Mouse (Mus musculus): ENCODE measurements around the gene Dnal1. TPM values are rescaled to one million over a fixed set of nuclear protein-coding genes. Genes with fewer than 3 reads are reported as not detected.
A peak's percentile ranks its signal among the peaks of the same experiment; 100 is the strongest.

Gene Dnal1
- polyA plus RNA-seq, 1 experiment from 2014 or later: 5.4 TPM

DNA sequence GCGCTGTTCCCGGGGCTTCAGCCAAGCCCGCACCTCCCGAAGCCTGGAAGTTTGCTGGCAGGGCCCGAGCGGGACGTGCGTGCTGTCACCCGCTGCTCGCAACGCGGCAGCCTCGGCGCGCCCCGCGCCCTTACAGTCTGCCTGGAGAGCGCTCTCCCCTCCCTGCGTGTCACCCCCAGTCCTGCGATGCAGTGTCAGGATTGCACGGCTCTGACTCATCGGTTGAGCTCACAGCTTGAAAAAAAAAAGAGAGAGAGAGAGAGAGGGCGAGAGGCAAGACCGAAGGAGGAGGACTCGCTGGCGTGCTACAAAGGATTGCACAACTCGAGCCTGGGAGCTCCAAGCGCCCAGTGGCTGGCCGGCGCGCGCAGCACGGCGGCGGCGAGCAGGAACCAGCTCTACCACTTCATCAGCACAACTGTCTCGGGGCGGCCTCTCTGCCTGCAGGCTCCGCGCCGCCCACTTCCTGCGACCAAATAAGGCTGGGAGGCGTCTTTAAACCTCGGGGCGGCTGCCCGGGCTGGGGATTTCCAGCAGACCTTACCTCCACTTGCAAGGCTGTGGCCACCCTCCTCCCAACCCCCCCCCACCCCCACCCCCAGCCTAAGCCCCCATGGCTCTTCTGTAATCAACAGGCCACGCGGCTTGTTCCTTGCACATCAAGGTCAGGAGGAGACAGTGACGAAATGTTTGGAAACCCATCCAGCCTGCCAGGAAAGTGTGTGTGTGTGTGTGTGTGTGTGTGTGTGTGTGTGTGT is 79.7 kb downstream of the Dnal1 start:
- H3K27ac ChIP-seq (ENCODE audit: poor library complexity, severe bottlenecking): peak overlapping the region; percentile 98

DNA sequence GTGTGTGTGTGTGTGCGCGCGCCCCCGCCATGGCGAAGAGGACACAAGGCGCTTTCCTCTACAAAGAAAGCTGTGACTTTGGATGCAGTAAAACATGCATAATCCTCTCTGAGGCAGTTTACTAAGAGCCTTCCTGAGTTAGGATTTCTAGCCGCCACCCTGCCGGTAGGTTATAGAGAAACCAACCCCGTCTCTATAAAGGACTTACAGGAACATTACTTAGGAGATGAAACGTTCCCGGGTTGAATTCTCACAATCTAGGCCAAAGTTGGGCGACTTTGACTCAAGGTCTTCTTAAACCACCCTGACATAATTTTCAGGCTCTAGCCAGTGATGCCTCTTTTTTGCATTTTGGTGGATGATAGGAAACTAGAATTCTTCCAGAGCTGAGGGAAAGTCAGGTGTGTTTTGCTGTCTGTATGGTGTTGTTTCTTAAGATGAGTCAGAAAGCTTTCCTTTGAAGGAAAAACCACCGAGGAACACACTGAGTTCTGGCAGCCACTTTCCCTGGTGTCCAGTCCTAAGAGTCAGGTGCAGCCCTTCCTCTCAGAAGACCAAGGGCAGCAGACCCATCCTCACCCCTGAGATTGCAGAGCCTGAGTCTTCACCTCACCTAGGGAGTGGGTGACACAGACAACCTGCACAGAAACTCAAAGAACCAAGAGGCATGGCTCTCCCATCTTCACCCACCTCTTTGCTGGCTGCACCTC is 80.4 kb downstream of the Dnal1 start:
- H3K27me3 ChIP-seq (replicated peaks): no peaks in the 10 kb centered on the region
- WGBS: 3% methylated on average over 12 of the region's 13 CpGs

More for the DNA sequence above, 79.7 kb downstream of the Dnal1 start:
- no peaks in the 10 kb centered on the region for H3K27me3 ChIP-seq (replicated peaks)
- peak overlapping the region; percentile 93 for H3K9ac ChIP-seq
- peak overlapping the region; percentile 82 for H3K4me3 ChIP-seq
- H3K4me2 ChIP-seq: peak overlapping the region; percentile 97
- WGBS: 0% methylated on average over 49 of the region's 49 CpGs
- ATAC-seq (ENCODE audit: insufficient number of reproducible peaks, low FRiP score): peak; percentile 87
- no peaks in the 10 kb centered on the region for H3K36me3 ChIP-seq
- no peaks in the 10 kb centered on the region for H3K9me3 ChIP-seq (replicated peaks)
- H3K4me1 ChIP-seq (replicated peaks): peaks cover 79% of the 10 kb centered on the region

DNA sequence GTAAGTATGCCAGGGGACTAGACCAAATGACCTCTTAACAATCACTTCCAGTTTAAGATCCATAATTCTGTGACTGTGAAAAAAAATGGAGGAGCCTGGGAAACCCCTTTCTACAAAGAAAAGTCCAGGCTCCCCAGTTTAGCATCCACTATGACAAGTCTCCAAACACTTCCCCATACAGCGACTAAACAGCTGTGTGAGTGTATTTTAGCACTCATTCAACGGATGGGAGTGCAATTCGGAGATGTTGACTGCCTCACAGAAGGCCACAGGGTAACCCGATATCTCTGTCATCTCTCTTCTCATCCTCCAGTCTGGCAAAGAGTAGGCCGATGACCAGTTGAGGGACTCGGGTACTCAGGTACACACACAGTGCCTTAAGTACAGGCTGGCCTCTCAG is 81.0 kb downstream of the Dnal1 start:
- H3K9ac ChIP-seq: no peak overlapping the region
- H3K4me1 ChIP-seq (replicated peaks): peaks cover 70% of the 10 kb centered on the region
- H3K36me3 ChIP-seq: no peaks in the 10 kb centered on the region
- ATAC-seq (ENCODE audit: insufficient number of reproducible peaks, low FRiP score): no peak
- no peaks in the 10 kb centered on the region for H3K9me3 ChIP-seq (replicated peaks)
- H3K27me3 ChIP-seq (replicated peaks): no peaks in the 10 kb centered on the region
- no peak overlapping the region for H3K4me2 ChIP-seq
- 56% methylated on average over 6 of the region's 6 CpGs for WGBS
- H3K4me3 ChIP-seq: no peak overlapping the region
- no peak overlapping the region for H3K27ac ChIP-seq (ENCODE audit: poor library complexity, severe bottlenecking)

More for the DNA sequence above, 80.4 kb downstream of the Dnal1 start:
- H3K4me2 ChIP-seq: peak overlapping the region; percentile 97
- H3K4me1 ChIP-seq (replicated peaks): peaks cover 76% of the 10 kb centered on the region
- H3K9me3 ChIP-seq (replicated peaks): no peaks in the 10 kb centered on the region
- H3K36me3 ChIP-seq: no peaks in the 10 kb centered on the region
- ATAC-seq (ENCODE audit: insufficient number of reproducible peaks, low FRiP score): no peak
- H3K27ac ChIP-seq (ENCODE audit: poor library complexity, severe bottlenecking): peak overlapping the region; percentile 98
- H3K4me3 ChIP-seq: peak overlapping the region; percentile 82
- peak overlapping the region; percentile 37; the same call in 1 of the 2 replicates for H3K9ac ChIP-seq

Other genes with a start within 250 kb of the Dnal1 start
- gene Numb, start 192.4 kb upstream of the Dnal1 start, polyA plus RNA-seq (2016; fragmentation: Nextera tagmentation; extraction: Ambion mirVana): 40.6 and 43.7 TPM in 2 replicates
- 14.7 and 16.5 TPM in 2 replicates for gene Riox1, start 163.8 kb upstream of the Dnal1 start, polyA plus RNA-seq (2016; fragmentation: Nextera tagmentation; extraction: Ambion mirVana)
- not detected in 2 replicates for gene Heatr4, start 129.5 kb upstream of the Dnal1 start, polyA plus RNA-seq (2016; fragmentation: Nextera tagmentation; extraction: Ambion mirVana)
- 43.8 and 45.1 TPM in 2 replicates for gene Acot2, start 126.5 kb upstream of the Dnal1 start, polyA plus RNA-seq (2016; fragmentation: Nextera tagmentation; extraction: Ambion mirVana)
- 20.0 and 21.3 TPM in 2 replicates for gene Acot1, start 104.9 kb upstream of the Dnal1 start, polyA plus RNA-seq (2016; fragmentation: Nextera tagmentation; extraction: Ambion mirVana)
- 0.36 and 0.64 TPM in 2 replicates for gene Acot4, start 76.0 kb upstream of the Dnal1 start, polyA plus RNA-seq (2016; fragmentation: Nextera tagmentation; extraction: Ambion mirVana)
- gene Gm49366, start 75.4 kb upstream of the Dnal1 start, polyA plus RNA-seq (2016; fragmentation: Nextera tagmentation; extraction: Ambion mirVana): not detected in 2 replicates
- 0.27 and 0.64 TPM in 2 replicates for gene Acot3, start 62.2 kb upstream of the Dnal1 start, polyA plus RNA-seq (2016; fragmentation: Nextera tagmentation; extraction: Ambion mirVana)
- 0.22 TPM in 1 of 2 replicates, not detected in the other for gene Acot5, start 45.0 kb upstream of the Dnal1 start, polyA plus RNA-seq (2016; fragmentation: Nextera tagmentation; extraction: Ambion mirVana)
- 0.64 and 1.1 TPM in 2 replicates for gene Acot6, start 13.7 kb upstream of the Dnal1 start, polyA plus RNA-seq (2016; fragmentation: Nextera tagmentation; extraction: Ambion mirVana)
- gene Pnma1, start 34.1 kb downstream of the Dnal1 start, polyA plus RNA-seq (2016; fragmentation: Nextera tagmentation; extraction: Ambion mirVana): 0.40 and 0.68 TPM in 2 replicates
- 8.7 and 10.6 TPM in 2 replicates for gene Elmsan1, start 104.5 kb downstream of the Dnal1 start, polyA plus RNA-seq (2016; fragmentation: Nextera tagmentation; extraction: Ambion mirVana)
- 75.8 and 77.5 TPM in 2 replicates for gene Ptgr2, start 170.9 kb downstream of the Dnal1 start, polyA plus RNA-seq (2016; fragmentation: Nextera tagmentation; extraction: Ambion mirVana)
- gene Zfp410, start 202.5 kb downstream of the Dnal1 start, polyA plus RNA-seq (2016; fragmentation: Nextera tagmentation; extraction: Ambion mirVana): 53.1 and 59.9 TPM in 2 replicates
- gene Coq6, start 247.3 kb downstream of the Dnal1 start, polyA plus RNA-seq (2016; fragmentation: Nextera tagmentation; extraction: Ambion mirVana): 59.2 and 61.6 TPM in 2 replicates
- gene Fam161b, start 247.5 kb downstream of the Dnal1 start, polyA plus RNA-seq (2016; fragmentation: Nextera tagmentation; extraction: Ambion mirVana): 5.0 and 5.2 TPM in 2 replicates